Mouse (Mus musculus): ENCODE measurements around the gene Tor4a. TPM values are rescaled to one million over a fixed set of nuclear protein-coding genes. Genes with fewer than 3 reads are reported as not detected.

Gene Tor4a
- polyA plus RNA-seq, 1 experiment from 2014 or later: 2.7 TPM

DNA sequence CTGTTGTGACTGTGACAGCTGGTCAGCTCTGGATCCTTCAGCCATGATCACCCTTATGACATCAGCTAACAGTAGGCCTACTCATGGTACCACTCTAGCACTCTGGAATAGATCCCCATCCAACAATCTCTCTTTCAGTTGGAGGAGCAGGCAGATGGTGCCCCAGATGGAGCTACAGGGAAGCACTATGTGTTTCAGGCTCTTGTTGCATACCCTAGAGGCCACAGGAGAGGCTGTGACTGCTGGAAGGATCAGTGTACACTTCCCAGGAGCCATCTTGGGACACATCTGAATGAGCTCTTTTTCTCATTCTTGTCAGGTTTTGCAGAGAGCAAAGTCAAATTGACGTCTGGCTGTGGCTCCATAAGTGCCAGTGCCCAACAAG, 24.9 kb downstream of the Tor4a start:
- WGBS: 68% methylated on average over 1 of the region's 1 CpGs
- DNase-seq (ENCODE audit: low spot score): no peak
- peaks cover 97% of the 10 kb centered on the region for H3K4me1 ChIP-seq (replicated peaks)
- no peaks in the 10 kb centered on the region for H3K9me3 ChIP-seq
- peak overlapping the region; percentile 95 for H3K27ac ChIP-seq
- H3K36me3 ChIP-seq: no peaks in the 10 kb centered on the region
- no peak overlapping the region for H3K4me3 ChIP-seq
- 0 out of 2 replicates have a peak, but pooled peaks cover 9% of the 10 kb centered on the region for H3K27me3 ChIP-seq (ENCODE audit: insufficient read depth, poor library complexity, severe bottlenecking)

DNA sequence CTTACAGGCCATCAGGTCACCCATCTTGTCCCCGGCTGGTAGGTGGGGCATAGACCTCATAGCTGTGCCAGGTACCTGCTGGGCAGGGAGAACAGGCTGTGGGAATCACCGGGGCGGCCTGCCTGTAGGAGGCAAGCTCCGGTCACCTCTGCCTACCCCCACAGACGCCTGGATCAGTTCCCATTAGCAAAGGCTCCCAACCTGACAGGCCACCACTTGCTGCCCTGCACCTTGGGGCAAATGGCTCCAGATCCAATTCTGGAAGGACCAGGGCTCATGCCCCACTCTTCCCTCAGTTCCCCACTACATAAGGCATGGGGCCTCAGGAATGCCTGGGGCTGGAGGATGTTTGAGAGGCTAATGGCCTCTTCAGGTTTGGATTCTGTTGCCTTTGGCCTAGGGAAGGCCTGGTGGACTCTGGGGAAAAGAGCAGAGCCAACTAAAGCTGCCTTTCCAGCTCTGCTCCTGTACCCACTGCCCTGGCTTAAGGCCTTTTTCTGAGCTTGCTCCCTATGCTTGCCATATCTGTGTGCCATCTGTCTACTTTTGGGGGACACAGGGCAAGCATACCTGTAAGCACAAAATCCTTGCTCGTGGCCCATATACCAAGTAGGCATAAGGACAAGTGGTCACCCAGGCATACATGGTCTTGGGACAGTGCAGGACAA, 25.5 kb downstream of the Tor4a start:
- DNase-seq (ENCODE audit: low spot score): no peak
- H3K27ac ChIP-seq: peak overlapping the region; percentile 95
- H3K4me3 ChIP-seq: no peak overlapping the region
- peaks cover 97% of the 10 kb centered on the region for H3K4me1 ChIP-seq (replicated peaks)
- no peaks in the 10 kb centered on the region for H3K9me3 ChIP-seq
- 85% methylated on average over 6 of the region's 6 CpGs for WGBS
- no peaks in the 10 kb centered on the region for H3K36me3 ChIP-seq
- 0 out of 2 replicates have a peak, but pooled peaks cover 6% of the 10 kb centered on the region for H3K27me3 ChIP-seq (ENCODE audit: insufficient read depth, poor library complexity, severe bottlenecking)

DNA sequence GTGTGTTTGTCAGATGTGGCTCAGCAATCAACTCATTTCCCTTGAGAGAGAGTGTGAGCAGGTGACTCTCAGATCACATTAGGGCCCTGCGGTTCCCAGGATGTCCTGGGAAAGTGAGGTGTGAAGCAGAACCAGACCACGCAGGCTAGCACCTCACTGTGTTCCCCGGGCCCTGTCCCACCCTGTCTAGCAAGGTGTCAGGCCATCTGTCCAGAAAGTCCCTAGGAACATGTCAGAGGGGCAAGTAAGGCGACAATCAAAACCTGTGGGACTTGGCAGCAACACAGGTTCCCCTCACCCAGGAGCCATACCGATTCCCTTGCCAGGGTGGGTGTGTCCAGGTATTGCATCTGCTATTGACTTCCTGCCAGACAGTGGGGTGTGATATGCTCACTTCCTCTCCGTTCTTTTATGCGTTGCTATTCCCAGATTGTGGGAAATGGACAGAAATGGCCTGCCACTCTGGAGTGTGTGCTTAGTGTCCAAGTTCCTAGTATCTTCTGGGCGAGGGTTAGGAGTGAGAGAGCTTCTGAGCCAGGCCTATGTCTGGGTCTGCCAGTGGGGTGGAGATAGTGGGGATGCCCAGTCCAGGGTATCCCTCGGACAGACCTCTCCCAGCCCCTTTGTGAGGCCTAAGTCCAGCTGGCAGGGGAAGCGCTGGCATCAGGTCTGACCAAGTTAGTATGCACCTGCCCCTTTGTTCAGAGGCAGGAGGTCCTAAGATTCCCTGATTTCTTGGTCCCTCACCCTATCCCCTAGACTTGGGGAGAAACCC, 26.2 kb downstream of the Tor4a start:
- Histone ChIP-seq H3K4me1 (replicated peaks) (peaks cover 97% of the 10 kb centered on the region), H3K27me3 (ENCODE audit: insufficient read depth, poor library complexity, severe bottlenecking) (0 out of 2 replicates have a peak, but pooled peaks cover 6% of the 10 kb centered on the region), H3K36me3 (no peaks in the 10 kb centered on the region), H3K27ac (peak overlapping the region; percentile 95), H3K9me3 (no peaks in the 10 kb centered on the region), H3K4me3 (peak overlapping the region; percentile 28)
- DNase-seq (ENCODE audit: low spot score): no peak
- 78% methylated on average over 10 of the region's 10 CpGs for WGBS

DNA sequence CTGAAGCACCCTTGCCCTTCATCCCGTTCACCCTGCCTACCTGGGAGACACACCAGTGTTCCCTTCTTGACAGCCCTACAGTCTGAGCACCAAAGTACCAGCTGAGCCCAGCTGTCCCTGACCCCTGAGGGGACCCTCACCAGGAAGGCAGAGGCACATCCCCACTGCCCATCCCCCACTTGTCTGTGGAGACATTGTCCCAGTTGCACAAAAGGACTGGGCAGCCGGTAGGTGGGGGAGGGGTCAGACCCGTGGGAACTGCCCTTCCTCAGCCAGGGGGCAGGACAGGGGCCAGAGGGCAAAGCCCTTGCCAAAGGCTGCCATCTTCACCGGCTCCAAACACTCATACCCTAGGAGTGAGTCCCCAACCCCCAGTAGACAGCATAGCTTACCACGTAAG, 26.9 kb downstream of the Tor4a start:
- 12% methylated on average over 5 of the region's 5 CpGs for WGBS

DNA sequence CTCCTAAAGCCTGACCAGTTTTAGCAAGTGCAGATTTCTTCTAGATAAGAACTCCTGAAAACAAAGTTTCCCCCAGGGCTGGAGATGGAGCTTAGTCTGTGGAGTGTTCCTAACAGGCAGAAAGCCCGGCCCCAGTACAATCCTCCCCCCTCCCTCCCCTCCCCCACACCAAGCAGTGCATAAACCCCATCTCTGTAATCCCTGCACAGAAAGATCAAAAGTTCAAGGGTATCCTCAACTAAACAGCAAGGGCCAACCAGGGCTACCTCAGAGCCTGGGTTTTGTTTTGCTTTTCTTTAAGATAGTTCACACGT, 28.1 kb downstream of the Tor4a start:
- no peak for DNase-seq (ENCODE audit: low spot score)

More for the DNA sequence above, 26.9 kb downstream of the Tor4a start:
- peaks cover 97% of the 10 kb centered on the region for H3K4me1 ChIP-seq (replicated peaks)
- H3K36me3 ChIP-seq: no peaks in the 10 kb centered on the region
- no peaks in the 10 kb centered on the region for H3K9me3 ChIP-seq
- 0 out of 2 replicates have a peak, but pooled peaks cover 6% of the 10 kb centered on the region for H3K27me3 ChIP-seq (ENCODE audit: insufficient read depth, poor library complexity, severe bottlenecking)
- peak overlapping the region; percentile 95 for H3K27ac ChIP-seq
- peak overlapping the region; percentile 28 for H3K4me3 ChIP-seq
- peak; percentile 86 for DNase-seq (ENCODE audit: low spot score)

DNA sequence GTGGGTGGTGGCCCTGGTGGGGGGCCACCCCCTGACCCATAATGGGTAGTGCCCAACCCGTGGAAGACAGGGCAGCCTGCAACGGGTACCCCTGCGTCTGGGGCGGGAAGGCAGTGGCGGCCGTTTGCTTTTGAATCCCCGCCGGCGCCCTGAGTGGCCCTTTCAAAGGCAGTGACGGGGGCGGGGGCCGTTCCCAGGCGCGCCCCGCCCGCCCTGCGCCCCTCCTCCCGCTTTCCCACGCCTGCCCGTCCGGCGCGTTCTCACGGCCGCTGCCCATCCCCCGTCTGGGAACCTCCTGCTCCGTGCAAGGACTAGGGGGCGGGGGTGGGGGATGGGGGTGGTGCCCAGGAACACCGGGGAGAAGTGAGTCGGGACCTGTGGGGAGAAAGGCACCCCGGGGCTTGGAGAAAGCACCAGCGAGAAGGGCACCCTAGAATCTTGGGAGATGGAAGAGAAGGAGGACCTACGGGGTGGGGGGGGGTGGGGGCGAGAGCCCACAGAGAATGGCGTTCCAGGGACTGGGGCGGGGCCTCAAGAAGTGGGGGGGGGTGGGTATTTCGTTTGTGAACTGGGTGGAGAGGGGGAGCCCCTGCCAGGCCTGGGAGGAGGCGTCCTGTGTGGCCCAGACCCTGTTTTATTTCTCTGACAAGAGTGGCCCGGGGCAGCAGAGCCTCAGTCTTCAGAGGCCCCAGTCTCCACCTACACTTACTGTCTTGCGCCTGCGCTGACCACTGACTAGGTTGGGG, 28.6 kb downstream of the Tor4a start:
- under 1% methylated on average over 40 of the region's 41 CpGs for WGBS
- H3K36me3 ChIP-seq: no peaks in the 10 kb centered on the region
- H3K9me3 ChIP-seq: no peaks in the 10 kb centered on the region
- H3K4me1 ChIP-seq (replicated peaks): peaks cover 100% of the 10 kb centered on the region
- DNase-seq (ENCODE audit: low spot score): peak; percentile 89
- peak overlapping the region; percentile 95 for H3K27ac ChIP-seq
- H3K27me3 ChIP-seq (ENCODE audit: insufficient read depth, poor library complexity, severe bottlenecking): 0 out of 2 replicates have a peak, but pooled peaks cover 4% of the 10 kb centered on the region
- H3K4me3 ChIP-seq: peak overlapping the region; percentile 55

More for the DNA sequence above, 28.1 kb downstream of the Tor4a start:
- H3K36me3 ChIP-seq: no peaks in the 10 kb centered on the region
- peaks cover 97% of the 10 kb centered on the region for H3K4me1 ChIP-seq (replicated peaks)
- peak overlapping the region; percentile 55 for H3K4me3 ChIP-seq
- 2% methylated on average over 2 of the region's 2 CpGs for WGBS
- peak overlapping the region; percentile 95 for H3K27ac ChIP-seq
- no peaks in the 10 kb centered on the region for H3K9me3 ChIP-seq
- H3K27me3 ChIP-seq (ENCODE audit: insufficient read depth, poor library complexity, severe bottlenecking): 0 out of 2 replicates have a peak, but pooled peaks cover 4% of the 10 kb centered on the region

DNA sequence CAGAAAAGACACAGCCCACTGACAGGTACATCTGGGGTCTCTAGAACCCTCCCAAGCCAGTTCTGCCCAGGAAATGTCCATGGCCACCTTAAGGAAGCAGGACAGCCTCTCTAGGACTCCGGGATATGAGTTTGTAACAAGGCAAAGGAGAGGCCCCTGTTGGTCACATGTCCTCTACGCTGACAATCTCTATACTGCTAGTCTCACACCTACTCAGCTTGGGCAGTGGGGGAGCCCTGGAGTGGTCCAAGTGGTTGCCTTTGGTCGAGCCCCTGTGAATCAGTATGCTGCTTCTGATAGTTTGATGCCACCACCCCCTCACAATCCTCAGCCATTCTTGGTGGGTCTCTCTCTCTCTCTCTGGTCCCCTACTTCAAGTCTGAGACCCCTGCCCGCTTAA, 29.2 kb downstream of the Tor4a start:
- peak overlapping the region; percentile 55 for H3K4me3 ChIP-seq
- H3K9me3 ChIP-seq: no peaks in the 10 kb centered on the region
- 22% methylated on average over 4 of the region's 4 CpGs for WGBS
- H3K27me3 ChIP-seq (ENCODE audit: insufficient read depth, poor library complexity, severe bottlenecking): 0 out of 2 replicates have a peak, but pooled peaks cover 4% of the 10 kb centered on the region
- no peaks in the 10 kb centered on the region for H3K36me3 ChIP-seq
- DNase-seq (ENCODE audit: low spot score): no peak
- H3K4me1 ChIP-seq (replicated peaks): peaks cover 100% of the 10 kb centered on the region
- H3K27ac ChIP-seq: peak overlapping the region; percentile 95

DNA sequence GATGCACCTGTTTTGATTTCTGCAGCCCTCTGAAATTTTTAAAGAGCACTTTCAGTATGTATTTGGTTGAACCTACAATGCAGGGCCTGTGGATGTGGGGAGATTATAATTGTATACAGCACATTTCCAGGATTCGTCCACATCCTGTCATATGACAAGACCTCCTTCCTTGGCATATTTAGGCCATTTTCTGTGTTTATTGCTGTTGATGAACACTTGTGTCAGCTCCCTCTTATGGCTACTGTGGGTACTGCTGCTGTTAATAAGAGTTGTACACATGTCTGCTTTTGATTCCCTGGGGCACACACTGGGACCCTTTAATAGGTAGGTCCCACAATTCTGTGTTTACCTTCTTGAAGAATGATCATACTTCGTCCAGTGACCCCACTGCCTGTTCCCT, 39.0 kb downstream of the Tor4a start:
- no peak overlapping the region for H3K27ac ChIP-seq
- no peak for DNase-seq (ENCODE audit: low spot score)
- no peak overlapping the region for H3K4me3 ChIP-seq
- no peaks in the 10 kb centered on the region for H3K9me3 ChIP-seq
- no peaks in the 10 kb centered on the region for H3K27me3 ChIP-seq (ENCODE audit: insufficient read depth, poor library complexity, severe bottlenecking)
- WGBS: 54% methylated on average over 2 of the region's 2 CpGs
- H3K4me1 ChIP-seq (replicated peaks): peaks cover 6% of the 10 kb centered on the region; the same call in 1 of the 2 replicates
- H3K36me3 ChIP-seq: no peaks in the 10 kb centered on the region

DNA sequence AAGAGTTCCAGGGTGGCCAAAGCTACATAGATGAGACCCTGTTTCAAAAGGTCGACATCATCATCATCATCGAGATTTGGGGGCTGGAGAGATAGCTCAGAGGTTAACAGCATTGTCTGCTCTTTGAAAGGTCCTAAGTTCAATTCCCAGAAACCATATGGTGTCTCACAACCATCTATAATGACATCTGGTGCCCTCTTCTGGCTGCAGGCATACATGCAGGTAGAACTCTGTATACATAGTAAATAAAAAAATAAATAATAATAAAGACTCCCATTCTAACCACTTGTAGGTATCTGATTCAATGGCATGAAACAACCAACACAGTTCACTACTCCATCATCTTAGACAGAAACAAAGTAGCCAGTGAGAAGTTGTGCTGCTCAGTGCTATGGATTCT, 39.7 kb downstream of the Tor4a start:
- Histone ChIP-seq H3K27me3 (ENCODE audit: insufficient read depth, poor library complexity, severe bottlenecking) (no peaks in the 10 kb centered on the region), H3K36me3 (no peaks in the 10 kb centered on the region), H3K4me1 (replicated peaks) (no peaks in the 10 kb centered on the region), H3K4me3 (no peak overlapping the region), H3K27ac (no peak overlapping the region), H3K9me3 (no peaks in the 10 kb centered on the region)
- no peak for DNase-seq (ENCODE audit: low spot score)
- 42% methylated on average over 2 of the region's 2 CpGs for WGBS

DNA sequence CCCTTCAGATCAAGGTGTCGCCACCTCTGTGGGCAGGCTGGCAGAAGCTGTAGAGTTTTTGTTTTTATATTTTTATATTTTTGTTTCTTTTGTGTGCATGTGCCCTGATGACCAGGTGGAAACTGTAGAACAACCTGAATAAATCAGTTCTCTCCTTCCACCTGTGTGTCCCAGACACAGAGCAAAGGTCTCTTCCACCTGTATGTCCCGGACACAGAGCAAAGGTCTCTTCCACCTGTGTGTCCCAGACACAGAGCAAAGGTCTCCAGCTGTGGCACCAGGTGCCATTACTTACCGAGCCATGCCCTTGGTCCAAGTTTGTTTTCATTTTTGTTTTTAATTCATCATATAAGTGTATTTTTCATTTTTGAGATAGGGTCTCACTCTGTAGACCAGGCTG, 40.5 kb downstream of the Tor4a start:
- Histone ChIP-seq H3K36me3 (no peaks in the 10 kb centered on the region), H3K27ac (no peak overlapping the region), H3K9me3 (no peaks in the 10 kb centered on the region), H3K4me3 (no peak overlapping the region), H3K4me1 (replicated peaks) (no peaks in the 10 kb centered on the region), H3K27me3 (ENCODE audit: insufficient read depth, poor library complexity, severe bottlenecking) (no peaks in the 10 kb centered on the region)
- 84% methylated on average over 3 of the region's 3 CpGs for WGBS
- no peak for DNase-seq (ENCODE audit: low spot score)

DNA sequence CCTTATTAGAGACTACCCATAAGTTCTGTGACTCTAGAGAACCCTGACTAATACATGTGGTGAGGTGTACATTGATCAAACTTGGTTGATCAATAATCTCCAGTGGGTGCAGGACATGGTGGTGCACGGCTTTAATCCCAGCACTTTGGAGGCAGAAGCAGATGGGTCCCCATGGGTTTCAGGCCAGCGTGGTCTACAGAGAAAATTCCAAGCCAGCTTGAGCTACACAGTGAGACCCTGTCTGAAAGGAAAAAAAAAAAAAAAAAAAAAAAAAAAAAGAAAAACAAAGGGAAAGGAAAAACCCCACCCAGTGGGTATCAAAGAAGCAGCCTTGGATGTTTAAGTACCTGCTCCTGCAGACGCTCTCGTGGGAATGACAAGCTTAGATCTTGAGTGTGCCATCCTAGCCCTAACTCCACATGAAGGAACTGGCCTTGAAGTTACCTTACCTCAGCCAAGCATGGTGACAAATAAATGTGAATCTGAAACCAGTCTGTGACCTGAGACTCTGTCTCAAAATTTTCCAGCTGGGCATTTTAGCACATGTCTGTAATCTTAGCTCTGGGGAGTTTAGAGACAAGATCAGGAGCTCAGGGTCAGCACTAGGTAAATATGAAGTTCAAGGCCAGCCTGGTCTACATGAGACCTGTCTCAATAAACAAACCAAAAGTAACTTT, 45.3 kb downstream of the Tor4a start:
- Histone ChIP-seq H3K9me3 (no peaks in the 10 kb centered on the region), H3K4me3 (no peak overlapping the region), H3K27ac (no peak overlapping the region), H3K36me3 (no peaks in the 10 kb centered on the region), H3K4me1 (replicated peaks) (0 out of 2 replicates have a peak, but pooled peaks cover 3% of the 10 kb centered on the region), H3K27me3 (ENCODE audit: insufficient read depth, poor library complexity, severe bottlenecking) (0 out of 2 replicates have a peak, but pooled peaks cover 5% of the 10 kb centered on the region)
- WGBS: 73% methylated on average over 4 of the region's 4 CpGs
- DNase-seq (ENCODE audit: low spot score): no peak

DNA sequence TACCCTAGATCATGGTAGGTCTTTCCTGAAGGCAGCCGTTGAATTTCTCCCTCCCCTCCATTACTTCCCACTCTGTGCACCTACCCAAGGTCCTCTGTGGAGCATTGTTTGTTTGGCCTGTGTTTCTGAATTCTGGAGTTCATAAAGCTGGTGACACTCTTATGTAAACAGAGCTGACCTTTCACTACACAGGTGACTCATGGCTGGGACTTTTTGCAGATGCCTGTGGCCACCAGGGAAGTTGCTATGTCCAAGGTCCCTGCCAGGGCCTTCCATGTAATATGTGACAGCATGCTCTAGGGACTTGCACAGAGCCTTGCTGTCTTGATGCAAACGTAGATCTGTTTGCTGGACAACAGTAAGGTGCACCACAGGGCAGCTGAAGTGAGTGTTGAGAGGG, 47.0 kb downstream of the Tor4a start:
- DNase-seq (ENCODE audit: low spot score): no peak

More for the DNA sequence above, 47.0 kb downstream of the Tor4a start:
- Histone ChIP-seq H3K4me3 (no peak overlapping the region), H3K9me3 (no peaks in the 10 kb centered on the region), H3K27me3 (ENCODE audit: insufficient read depth, poor library complexity, severe bottlenecking) (0 out of 2 replicates have a peak, but pooled peaks cover 5% of the 10 kb centered on the region), H3K36me3 (no peaks in the 10 kb centered on the region), H3K4me1 (replicated peaks) (0 out of 2 replicates have a peak, but pooled peaks cover 6% of the 10 kb centered on the region), H3K27ac (no peak overlapping the region)
- 78% methylated on average over 2 of the region's 2 CpGs for WGBS

All from hindbrain, embryonic 10.5 days (tissue).